Mouse (Mus musculus) adipocyte (in vitro differentiated cells): ENCODE results near the gene Suclg1.

ENCODE experiments used
- DNase-seq: peaks from one replicate; pipeline ENCODE4 v3.0.0-alpha.2; 2016; ENCODE audit warnings: low spot score

Suclg1 gene

DNA sequence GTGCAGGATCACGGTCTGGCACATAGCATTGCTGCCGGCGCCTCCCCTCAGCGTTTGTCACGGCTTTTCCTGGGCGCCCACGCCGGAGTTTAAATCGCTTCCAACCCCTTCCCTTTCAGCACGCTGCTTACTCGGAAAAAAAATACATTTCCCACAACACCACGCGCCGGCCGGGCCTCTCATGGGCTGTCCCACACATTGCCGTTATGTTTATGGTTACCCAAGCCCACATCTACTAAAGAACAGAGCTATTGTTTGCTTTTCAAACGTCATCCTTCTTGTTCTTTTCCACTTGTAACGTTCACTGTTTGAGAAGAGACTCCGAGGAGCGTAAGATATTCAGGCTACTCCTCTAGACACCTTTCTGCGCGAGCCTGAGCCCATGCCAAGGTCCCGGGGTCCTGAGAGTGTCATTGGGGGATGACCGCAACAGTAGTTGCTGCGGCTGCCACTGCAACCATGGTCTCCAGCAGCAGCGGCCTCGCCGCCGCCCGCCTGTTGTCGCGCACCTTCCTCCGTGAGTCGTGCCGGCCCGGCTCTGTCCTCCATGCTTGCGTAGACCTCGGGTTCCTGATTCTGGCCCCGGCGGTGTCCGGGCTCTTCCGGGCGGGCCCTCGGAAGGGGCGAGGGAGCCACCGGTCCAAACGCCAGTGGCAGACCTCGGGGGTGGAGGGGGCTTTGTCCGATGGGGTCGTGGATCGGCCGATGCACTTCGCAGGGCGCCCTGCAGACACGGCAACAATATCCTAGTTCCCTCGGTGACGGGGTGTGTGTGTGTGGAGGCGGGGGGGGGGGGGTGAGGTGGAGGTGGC, at the start of gene Suclg1:
TSS of gene Suclg1 (plus strand) at position 146 of the 812 bp plus-strand sequence.
- DNase-seq = peak; percentile 96

DNA sequence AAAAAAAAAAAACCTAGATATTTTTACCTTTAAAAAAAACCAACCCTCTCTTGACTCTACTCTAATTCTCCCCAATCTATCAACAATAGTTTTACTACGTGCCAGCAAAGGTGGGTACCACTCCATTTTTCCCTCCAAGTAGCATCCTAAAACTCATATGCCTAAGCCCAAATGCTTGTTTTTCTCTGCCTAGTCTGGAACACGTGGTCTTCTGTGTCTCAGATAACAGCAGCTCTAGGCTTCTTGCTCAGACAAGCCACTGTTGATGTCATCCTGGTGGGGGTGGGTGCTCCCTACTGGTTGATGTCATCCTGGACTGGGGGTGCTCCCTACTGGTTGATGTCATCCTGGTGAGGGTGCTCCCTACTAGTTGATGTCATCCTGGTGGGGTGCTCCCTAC, 44.5 kb upstream of the Suclg1 start:
- no peak for DNase-seq

DNA sequence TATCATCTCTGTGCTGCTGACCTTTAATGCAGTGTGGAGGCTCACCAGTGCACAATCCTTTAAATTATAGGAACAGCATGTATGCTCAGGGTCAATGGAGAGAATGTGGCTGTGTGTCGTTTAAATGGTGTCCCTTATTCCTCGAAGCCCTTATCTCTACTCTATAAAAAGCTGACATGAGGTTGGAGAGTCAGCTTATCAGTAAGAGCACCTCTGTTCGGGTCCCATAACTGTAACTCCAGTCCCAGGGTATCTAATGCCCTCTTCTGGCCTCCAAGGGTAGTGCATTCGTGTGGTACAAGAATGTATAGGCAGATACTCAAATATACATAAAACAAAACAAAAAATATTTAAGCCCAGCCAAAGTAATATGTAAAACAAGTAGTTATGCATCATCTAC, 43.2 kb upstream of the Suclg1 start:
- DNase-seq = no peak

DNA sequence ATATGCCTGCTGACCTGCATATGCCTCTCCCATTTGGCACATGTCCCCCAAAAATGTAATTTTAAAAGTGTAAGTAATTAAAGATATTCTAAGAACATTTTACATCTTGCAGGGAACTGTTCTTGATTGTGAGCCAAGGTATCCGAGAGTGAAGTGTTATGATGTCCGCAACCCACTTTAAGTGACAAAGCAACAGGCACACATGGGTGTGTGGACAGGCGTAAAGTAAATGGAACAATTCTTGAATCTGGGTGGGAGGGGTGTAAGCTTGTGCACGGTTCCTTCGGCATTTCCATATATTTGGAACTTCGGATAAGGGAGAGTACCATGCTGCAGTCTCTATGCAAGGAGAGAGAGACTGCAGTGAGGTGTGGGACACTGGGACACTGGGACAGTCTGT, 38.6 kb upstream of the Suclg1 start:
- DNase-seq = no peak

GRCm38 (mm10) chr6:73210445-73210972, 37.7 kb upstream of the Suclg1 start:
- DNase-seq = no peak

DNA sequence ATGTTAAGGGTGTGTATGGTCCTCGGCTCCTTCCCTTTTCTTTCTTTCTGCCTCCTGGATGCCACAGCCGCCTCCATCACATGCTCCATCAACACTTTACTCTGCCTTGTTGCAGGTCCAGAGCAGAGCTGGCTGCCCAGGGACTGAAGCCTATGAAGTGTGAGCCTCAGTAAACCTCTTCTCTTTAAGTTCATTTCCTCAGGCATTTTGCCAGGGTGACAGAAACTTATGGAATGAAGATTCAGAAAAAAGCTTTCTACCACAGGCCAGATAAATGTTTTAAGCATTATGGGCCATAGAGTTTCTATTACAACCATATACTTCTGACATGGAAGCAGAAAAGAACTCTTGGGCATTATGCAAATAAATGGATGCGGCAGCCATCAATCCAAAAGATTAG, 37.1 kb upstream of the Suclg1 start:
- DNase-seq = no peak

GRCm38 (mm10) chr6:73211602-73212001, 36.6 kb upstream of the Suclg1 start:
- DNase-seq = no peak

GRCm38 (mm10) chr6:73221189-73221957, 26.8 kb upstream of the Suclg1 start, which contains the start of gene Dnah6:
Gene Dnah6, minus strand, starts transcription at chr6:73221651.
- DNase-seq = peak; percentile 94

DNA sequence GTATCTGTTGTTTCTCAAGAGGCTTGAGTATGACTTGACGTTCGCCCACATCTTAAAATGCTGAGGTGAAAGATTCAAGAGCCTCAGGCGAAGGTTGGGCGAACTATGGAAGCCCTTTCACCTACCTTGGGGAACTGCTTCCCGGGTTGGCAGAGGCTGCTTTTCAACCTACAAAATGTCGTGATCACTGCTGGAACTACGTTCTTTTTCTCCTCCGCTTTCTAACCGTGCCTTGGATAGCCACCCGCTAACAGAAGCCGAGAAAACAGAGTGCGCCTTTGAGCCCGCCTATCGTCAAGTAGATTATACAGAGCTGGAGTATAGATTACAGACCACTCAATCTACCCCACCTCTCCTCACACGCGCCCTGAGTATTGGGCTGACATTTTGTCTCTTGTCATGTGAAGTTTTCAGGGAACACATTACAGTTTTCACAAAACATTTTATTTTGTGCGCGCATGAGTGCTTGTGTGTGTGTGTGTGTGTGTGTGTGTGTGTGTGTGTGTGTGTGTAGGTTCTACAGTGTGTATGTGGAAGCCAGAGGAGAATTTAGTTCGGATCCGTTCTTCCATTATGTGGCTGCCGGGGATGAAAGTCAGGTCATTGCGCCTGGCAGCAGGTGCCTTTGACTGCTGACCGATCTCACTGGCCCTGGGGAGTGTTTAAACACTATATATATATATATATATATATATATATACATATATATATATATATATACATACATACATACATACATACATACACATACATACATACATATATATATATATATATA, 26.0 kb upstream of the Suclg1 start:
- DNase-seq = no peak

GRCm38 (mm10) chr6:73222841-73223526, 25.2 kb upstream of the Suclg1 start:
- peak; percentile 99 for DNase-seq

DNA sequence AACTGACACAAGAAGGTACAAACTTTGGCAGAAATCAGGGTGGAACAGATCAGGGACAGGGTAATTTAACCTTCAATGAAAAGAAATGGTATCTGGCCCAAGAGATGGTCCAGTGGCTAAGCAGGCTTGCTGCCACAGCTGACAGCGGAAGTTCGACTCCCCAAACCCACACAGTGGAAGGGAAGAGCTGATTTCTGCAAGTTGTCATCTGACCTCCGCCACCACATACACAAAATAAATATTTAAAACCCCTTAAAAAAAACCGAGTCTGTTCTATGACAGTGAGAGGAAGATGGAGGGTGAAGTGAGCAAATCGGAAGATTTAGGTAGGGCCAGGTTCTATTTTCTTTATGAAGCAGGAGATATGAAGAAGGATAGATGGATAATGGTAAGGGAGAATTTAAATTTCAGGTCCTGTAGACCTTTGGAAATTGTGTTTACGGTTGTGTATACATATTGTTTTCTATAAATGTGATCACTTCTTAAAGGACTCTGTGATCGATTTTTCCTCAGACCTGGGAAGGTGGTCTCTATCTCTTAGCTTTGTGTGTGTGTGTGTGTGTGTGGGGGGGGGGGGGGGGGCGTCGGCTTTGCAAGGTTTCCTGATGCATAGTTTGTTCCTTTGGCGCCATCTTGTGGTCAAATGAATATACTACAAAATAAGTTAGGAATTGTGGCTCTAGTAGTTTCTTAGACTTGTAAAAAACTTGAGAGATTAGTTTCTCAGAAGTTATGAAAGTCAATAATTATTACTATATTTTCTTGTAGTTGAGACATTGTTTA, 20.6 kb upstream of the Suclg1 start:
- DNase-seq = peak; percentile 89

DNA sequence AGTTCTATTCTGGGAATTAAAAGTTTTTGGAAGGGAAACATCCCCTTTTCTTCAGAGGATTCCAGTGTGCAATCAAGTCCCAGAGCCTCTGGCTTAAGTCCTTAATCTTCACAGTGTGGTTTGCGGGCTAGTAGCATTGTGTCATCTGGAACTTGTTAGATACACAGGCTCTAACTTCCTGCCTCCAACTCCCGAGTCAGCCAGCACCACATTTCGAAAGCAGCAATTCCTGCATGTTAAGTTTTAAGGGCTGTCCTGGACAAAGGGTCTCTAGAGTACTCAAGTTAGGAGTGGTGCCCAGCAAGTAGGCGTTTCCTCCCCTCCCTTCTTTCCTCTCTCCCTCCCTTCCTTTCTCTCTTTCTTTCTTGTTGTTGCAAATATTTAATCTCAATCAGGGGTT, 19.8 kb upstream of the Suclg1 start:
- peak; percentile 66 for DNase-seq

- DNase-seq = no peak
Measured at GRCm38 (mm10) chr6:73228881-73229280, 19.3 kb upstream of the Suclg1 start.

DNA sequence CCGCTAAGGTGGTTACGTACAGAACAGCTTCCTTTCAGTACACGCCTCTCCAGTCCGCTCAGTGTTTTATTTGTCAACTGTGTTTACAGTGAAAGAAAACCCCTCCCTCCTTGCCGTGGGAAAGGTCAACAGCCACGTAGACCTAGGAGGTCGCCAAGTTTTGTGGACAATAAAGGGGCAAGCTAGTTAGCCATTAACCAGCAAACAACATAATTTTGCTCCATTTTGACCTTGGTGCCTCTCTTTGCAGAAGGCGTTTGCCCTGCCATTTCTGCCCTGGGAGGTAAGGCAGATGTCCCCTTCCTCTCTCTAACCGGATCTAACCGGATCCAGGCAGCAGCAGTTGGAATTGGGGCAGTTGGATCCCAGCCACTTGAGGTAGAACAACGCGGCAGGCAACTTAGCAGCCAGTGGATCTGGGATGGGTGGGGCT, 16.0 kb upstream of the Suclg1 start:
- no peak for DNase-seq

DNA sequence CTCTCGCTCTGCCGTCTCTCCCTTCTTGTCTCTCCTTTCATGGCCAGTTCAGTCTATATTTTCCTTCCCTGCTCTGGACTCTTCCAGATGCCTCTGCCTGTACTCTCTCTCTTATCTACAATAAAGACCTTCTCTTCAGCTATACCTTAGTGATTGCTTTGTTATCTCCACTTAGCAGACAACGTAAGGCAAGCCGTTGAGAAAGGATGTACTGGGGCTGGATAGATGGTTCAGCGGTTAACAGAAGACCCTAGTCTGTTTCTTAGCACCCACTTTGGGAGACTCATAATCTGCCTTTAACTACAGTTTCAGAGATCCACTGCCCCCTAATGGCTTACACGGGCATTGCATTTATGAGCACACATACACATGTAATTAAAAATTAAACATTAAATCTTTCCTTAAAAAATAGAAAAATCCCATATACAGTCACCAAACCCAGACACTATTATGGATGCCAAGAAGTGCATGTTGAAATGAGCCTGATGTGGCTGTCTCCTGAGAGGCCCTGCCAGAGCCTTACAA, 14.9 kb upstream of the Suclg1 start:
- DNase-seq = no peak

DNA sequence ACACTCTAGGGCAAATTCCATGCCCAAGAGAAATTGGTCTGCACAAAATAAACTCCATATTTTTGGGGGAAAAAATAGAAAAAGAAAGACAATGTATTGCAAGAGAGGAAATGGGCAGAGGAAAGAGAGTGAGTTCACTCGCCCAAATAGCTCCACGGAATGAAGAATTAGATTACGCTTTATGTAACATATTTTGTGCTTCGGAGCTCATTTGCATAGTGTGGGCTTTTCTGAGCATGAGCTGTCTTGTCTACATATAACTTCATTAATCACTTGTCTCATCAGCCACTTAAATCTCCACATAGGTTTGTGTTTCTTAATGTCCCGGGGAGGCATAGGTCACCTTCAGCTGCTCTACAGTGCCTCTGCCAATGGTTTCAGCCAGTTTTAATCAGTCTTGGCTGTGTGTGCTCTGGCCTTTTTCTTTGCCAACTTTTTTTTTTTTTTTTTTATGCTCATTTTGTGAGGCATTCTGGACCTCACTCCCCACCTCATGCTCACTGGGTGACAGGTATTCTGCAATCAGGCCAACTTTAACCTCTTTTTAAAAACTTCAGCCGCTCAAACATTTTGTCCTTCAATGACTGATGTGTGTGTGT, 13.8 kb upstream of the Suclg1 start:
- DNase-seq = peak; percentile 66

GRCm38 (mm10) chr6:73235650-73236049, 12.5 kb upstream of the Suclg1 start:
- no peak for DNase-seq

GRCm38 (mm10) chr6:73246821-73247220, 1.4 kb upstream of the Suclg1 start:
- DNase-seq = no peak

DNA sequence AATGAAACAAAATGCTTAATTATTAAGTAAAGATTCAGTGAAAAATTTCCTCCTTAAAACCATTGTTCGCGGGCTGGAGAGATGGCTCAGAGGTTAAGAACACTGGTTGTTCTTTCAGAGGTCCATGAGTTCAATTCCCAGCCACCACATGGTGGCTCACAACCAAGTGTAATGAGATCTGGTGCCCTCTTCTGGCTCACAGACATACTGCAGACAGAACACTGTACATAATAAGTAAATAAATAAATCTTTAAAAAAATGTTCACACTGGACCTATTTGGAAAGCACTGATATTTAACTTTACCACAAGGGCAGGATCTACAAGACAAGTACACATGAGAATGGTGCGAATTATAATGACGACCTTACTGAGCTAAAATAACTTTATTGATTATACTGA, 730 bp upstream of the Suclg1 start:
- DNase-seq = peak; percentile 66

DNA sequence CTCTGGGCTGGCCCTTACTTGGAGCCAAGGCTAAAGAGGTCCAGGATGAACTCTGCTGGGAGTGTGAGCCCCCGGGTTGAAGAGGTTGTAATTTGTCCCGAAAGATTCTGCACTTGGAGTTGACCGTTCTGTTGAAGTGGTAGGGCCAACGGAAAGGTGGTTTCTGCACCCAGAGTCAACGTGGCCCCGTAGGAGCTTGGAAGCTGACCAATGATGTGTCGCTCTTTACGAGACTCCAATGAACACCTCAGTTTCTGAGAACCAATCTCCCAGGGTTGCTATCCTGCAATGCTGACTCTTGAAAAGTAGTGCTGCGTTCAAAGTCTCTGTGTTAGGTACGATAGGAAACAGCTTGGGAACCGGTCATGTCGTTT, 854 bp downstream of the Suclg1 start:
- DNase-seq = peak; percentile 53
